Mouse (Mus musculus): ENCODE measurements around the gene Cysrt1. TPM values are rescaled to one million over a fixed set of nuclear protein-coding genes. Genes with fewer than 3 reads are reported as not detected.
A peak's percentile ranks its signal among the peaks of the same experiment; 100 is the strongest.

Gene Cysrt1
- polyA plus RNA-seq, 1 experiment from 2014 or later: 16.5 TPM

DNA sequence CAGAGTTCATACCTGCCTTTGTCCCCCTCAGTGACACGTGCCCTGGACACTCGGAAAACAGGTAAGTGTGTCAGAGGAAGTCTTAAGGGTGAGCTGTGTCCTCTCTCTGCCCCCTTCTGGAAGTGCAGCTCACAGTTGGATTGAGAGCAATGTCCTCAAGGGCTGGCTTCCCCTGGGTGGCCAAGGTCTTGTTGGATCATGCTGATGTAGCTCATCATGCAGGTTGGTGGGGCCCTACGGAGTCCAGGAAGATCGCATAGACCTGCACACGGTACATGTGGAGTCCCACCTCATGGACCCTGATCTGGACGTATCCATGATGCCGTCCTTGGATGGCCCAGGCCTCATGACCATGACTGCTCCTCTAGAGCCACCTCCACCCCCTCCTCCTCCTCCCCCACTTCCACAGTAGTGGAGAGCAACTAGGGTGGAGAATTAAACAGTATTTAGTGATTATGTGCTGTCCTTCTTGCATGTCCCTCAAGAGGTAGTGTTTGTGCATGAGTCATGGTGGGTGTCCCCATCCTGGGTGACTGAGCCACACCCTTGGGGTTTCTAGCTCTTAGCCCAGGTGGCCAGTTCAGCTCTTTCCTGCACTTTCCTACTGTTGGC lies 46.6 kb upstream of the Cysrt1 start:
- peaks cover 16% of the 10 kb centered on the region for H3K36me3 ChIP-seq (ENCODE audit: control insufficient read depth, insufficient read depth)
- no peak overlapping the region for H3K9ac ChIP-seq (ENCODE audit: low read depth, low read length)
- ATAC-seq: no peak
- no peak overlapping the region for H3K4me2 ChIP-seq (replicated peaks; ENCODE audit: low read depth)
- H3K4me1 ChIP-seq (replicated peaks; ENCODE audit: control insufficient read depth, insufficient read depth, low read length): peaks cover 19% of the 10 kb centered on the region; the same call in 1 of the 2 replicates
- 85% methylated on average over 7 of the region's 7 CpGs for WGBS
- TF ChIP-seq CTCF (IDR thresholded peaks at IDR 0.05; ENCODE audit: low read depth): 0 out of 2 replicates have a peak, but pooled peaks have one; percentile 28
- no peak overlapping the region for H3K4me3 ChIP-seq (ENCODE audit: low read depth, low read length)
- peaks cover 45% of the 10 kb centered on the region for H3K27me3 ChIP-seq (replicated peaks; ENCODE audit: control insufficient read depth, insufficient read depth, low read length)
- H3K27ac ChIP-seq (ENCODE audit: low read depth, low read length): no peak overlapping the region
- no peaks in the 10 kb centered on the region for H3K9me3 ChIP-seq (ENCODE audit: control insufficient read depth)

DNA sequence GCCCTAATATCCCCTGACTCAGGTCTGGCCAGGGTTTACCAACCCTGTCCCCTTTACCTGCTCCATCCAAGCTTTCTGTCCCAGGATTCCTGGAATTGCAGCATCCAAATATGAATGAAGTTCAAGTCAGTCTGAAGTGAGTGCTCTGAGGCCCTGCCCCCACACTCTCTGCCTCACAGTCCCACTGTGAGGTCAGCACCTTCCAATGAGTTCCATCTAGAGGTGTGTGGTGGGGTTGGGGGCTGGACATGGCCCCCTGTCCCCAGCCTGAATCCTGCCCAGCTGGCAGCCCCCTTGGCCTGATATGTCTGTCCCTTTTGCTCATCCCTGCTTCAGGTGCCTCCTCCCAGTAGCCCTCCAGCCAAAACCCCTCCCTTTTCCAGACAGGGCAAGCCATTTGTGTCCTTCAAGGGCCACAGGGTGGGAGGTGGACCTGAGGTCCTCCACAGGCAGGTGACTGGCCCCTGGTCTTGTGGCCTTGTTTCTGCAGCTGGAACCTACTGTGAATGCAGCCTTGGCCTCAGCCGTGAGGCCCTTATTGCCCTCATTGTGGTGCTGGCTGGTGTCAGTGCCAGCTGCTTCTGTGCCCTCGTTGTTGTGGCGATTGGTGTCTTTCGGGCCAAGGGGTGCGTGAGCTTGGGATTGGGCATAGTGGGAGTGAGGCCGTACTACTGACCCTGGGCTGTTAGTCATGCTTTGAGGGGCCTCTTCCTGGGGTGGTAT lies 45.8 kb upstream of the Cysrt1 start, which contains the start of gene Tmem210:
TSS of gene Tmem210 (plus strand) at position 219 of the 723 bp plus-strand sequence.
- Histone ChIP-seq H3K9ac (ENCODE audit: low read depth, low read length) (no peak within 1 kb of the TSS), H3K36me3 (ENCODE audit: control insufficient read depth, insufficient read depth) (peaks cover 22% of the 10 kb centered on the region), H3K9me3 (ENCODE audit: control insufficient read depth) (no peaks in the 10 kb centered on the region), H3K27me3 (replicated peaks; ENCODE audit: control insufficient read depth, insufficient read depth, low read length) (peaks cover 40% of the 10 kb centered on the region), H3K27ac (ENCODE audit: low read depth, low read length) (peak within 1 kb of the TSS; percentile 90), H3K4me2 (replicated peaks; ENCODE audit: low read depth) (peak within 1 kb of the TSS; percentile 37; the same call in 1 of the 2 replicates), H3K4me1 (replicated peaks; ENCODE audit: control insufficient read depth, insufficient read depth, low read length) (peaks cover 19% of the 10 kb centered on the region; the same call in 1 of the 2 replicates), H3K4me3 (ENCODE audit: low read depth, low read length) (no peak within 1 kb of the TSS)
- no peak for ATAC-seq
- TF ChIP-seq CTCF (IDR thresholded peaks at IDR 0.05; ENCODE audit: low read depth): no peak
- 81% methylated on average over 6 of the region's 6 CpGs for WGBS

DNA sequence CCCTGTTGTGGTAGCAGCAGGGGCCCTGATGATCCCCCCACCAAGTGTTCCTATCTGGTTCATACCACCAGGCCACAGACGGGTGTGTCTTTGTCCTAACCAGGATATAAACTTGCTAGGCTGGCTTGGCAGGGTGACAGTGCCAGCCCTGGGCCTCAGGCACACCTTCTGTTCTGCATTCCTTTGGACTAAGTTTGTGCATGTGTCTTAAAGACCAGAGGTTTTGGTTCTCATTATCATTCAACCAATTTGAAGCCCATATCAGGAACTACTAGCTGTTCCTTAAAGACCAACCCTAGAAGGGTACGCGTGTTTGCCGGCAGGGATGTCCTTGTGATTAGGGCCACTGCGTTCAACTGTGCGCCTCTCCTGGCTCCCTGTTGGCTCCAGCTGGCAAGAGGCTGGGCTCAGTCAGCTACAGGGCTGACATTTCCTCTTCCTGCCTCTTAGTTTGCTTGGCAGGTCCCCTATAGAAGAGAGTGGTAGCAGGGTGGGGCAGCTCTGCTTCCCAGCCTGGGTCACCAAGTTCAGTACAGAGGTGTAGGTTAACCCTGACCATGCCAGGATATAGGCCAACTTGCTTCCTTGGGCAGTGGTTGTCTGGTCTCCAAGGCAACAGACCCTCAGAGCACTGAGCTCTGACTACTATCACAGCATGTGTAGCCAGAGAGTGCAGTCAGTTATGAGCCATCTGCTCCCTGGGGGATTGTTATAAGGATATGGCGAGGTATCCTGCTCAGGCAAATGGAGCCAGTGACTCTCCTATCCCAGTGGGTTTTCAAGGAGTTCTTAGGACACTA lies 44.8 kb upstream of the Cysrt1 start:
- H3K36me3 ChIP-seq (ENCODE audit: control insufficient read depth, insufficient read depth): peaks cover 31% of the 10 kb centered on the region
- H3K9me3 ChIP-seq (ENCODE audit: control insufficient read depth): no peaks in the 10 kb centered on the region
- H3K4me1 ChIP-seq (replicated peaks; ENCODE audit: control insufficient read depth, insufficient read depth, low read length): peaks cover 19% of the 10 kb centered on the region; the same call in 1 of the 2 replicates
- peak overlapping the region; percentile 37 for H3K4me2 ChIP-seq (replicated peaks; ENCODE audit: low read depth)
- H3K27me3 ChIP-seq (replicated peaks; ENCODE audit: control insufficient read depth, insufficient read depth, low read length): peaks cover 32% of the 10 kb centered on the region
- H3K4me3 ChIP-seq (ENCODE audit: low read depth, low read length): no peak overlapping the region
- peak overlapping the region; percentile 90 for H3K27ac ChIP-seq (ENCODE audit: low read depth, low read length)
- 26% methylated on average over 7 of the region's 7 CpGs for WGBS
- no peak for TF ChIP-seq CTCF (IDR thresholded peaks at IDR 0.05; ENCODE audit: low read depth)
- H3K9ac ChIP-seq (ENCODE audit: low read depth, low read length): peak overlapping the region; percentile 31; the same call in 1 of the 2 replicates
- ATAC-seq: peak; percentile 83

DNA sequence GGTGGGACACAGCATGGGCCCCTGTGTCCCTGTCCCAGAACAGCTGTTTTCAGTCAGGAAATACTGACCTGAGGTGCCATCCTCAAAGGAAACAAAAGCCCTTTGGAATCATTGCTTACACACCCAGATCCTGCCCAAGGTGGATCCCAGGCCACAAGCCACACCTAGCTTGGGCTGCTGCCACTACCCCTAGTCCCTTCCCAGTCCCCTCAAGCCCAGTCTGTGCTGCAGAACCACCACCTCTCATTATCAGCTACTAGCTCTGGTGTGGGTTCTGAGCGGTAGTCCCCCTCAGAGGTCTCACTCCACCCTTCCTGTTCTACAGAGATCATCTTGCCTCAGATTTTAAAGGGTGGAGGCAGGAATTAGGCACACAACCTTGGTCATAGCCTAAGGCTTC lies 44.1 kb upstream of the Cysrt1 start:
- Histone ChIP-seq H3K4me1 (replicated peaks; ENCODE audit: control insufficient read depth, insufficient read depth, low read length) (peaks cover 19% of the 10 kb centered on the region; the same call in 1 of the 2 replicates), H3K4me3 (ENCODE audit: low read depth, low read length) (no peak overlapping the region), H3K9me3 (ENCODE audit: control insufficient read depth) (no peaks in the 10 kb centered on the region), H3K4me2 (replicated peaks; ENCODE audit: low read depth) (peak overlapping the region; percentile 37), H3K27me3 (replicated peaks; ENCODE audit: control insufficient read depth, insufficient read depth, low read length) (peaks cover 25% of the 10 kb centered on the region), H3K9ac (ENCODE audit: low read depth, low read length) (peak overlapping the region; percentile 31), H3K27ac (ENCODE audit: low read depth, low read length) (peak overlapping the region; percentile 90), H3K36me3 (ENCODE audit: control insufficient read depth, insufficient read depth) (peaks cover 35% of the 10 kb centered on the region)
- 32% methylated on average over 1 of the region's 1 CpGs for WGBS
- peak; percentile 64 for ATAC-seq
- no peak for TF ChIP-seq CTCF (IDR thresholded peaks at IDR 0.05; ENCODE audit: low read depth)

DNA sequence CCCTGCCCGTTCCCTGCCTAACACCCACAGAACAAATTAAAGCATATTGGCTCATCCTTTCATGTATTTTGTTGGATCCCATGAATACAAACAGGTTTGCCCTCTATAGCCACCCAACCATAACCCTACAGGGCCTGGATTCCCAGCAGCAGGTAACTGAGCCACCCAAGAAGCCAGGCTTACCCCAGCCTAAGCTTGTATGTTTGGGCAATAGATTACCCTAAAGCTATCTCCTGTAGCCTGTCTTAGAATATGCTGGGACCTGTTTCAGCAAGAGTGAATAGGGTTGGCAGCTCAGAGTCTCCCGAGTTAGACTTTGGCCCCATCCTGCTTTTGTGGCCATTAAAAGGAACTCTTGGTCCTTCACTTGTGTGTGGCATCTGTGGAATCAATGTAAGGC lies 43.3 kb upstream of the Cysrt1 start:
- TF ChIP-seq CTCF (IDR thresholded peaks at IDR 0.05; ENCODE audit: low read depth): no peak
- peaks cover 18% of the 10 kb centered on the region for H3K27me3 ChIP-seq (replicated peaks; ENCODE audit: control insufficient read depth, insufficient read depth, low read length)
- WGBS: 75% methylated on average over 2 of the region's 2 CpGs
- H3K4me1 ChIP-seq (replicated peaks; ENCODE audit: control insufficient read depth, insufficient read depth, low read length): peaks cover 19% of the 10 kb centered on the region; the same call in 1 of the 2 replicates
- no peaks in the 10 kb centered on the region for H3K9me3 ChIP-seq (ENCODE audit: control insufficient read depth)
- H3K36me3 ChIP-seq (ENCODE audit: control insufficient read depth, insufficient read depth): peaks cover 43% of the 10 kb centered on the region
- no peak overlapping the region for H3K4me3 ChIP-seq (ENCODE audit: low read depth, low read length)
- H3K9ac ChIP-seq (ENCODE audit: low read depth, low read length): 0 out of 2 replicates have a peak overlapping the region, but pooled peaks have one; percentile 11
- peak; percentile 46 for ATAC-seq
- 0 out of 2 replicates have a peak overlapping the region, but pooled peaks have one; percentile 37 for H3K4me2 ChIP-seq (replicated peaks; ENCODE audit: low read depth)
- peak overlapping the region; percentile 90 for H3K27ac ChIP-seq (ENCODE audit: low read depth, low read length)
